In the genomic region with DNA sequence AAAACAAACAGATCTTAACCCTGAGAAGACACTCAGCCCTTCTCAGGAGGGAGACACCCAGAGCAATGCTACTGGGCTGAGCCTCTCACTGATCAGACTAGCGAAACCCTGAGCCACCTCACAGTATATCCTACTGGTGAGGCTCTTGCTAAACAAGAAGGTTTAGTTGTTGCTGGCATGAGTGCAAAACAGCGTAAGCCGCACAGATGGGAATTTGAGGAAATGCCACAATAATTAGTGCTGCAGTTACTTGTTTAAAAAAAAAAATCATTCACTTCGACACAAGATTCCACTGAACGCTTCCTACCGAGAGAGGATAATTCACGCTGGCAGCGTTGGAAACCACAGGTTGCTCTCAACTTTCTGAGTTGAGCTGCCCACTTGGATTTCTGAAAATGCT, we compare ENCODE assay signal across 37 mouse cellular contexts. TPM values are rescaled to one million over a fixed set of nuclear protein-coding genes. Genes with fewer than 3 reads are reported as not detected.
DNase-seq lines count a peak whose midpoint lies in the region; ATAC-seq and TF ChIP-seq lines count a peak whose summit lies in the region.
"Had no signal": no experiment of that assay in that cellular context is flagged by ENCODE, and none has a peak within 500 bp of the region (broad histone marks: within the 10 kb centered on the region; RNA-seq: fewer than 3 reads in every experiment).

No protein-coding gene starts in this region.

- H3K4me3 ChIP-seq in cerebellum, adult 2 months (replicated peaks; ENCODE audit: insufficient read depth, low read depth, low read length) = no peak overlapping the region
- no peak overlapping the region for H3K4me3 ChIP-seq in forebrain, embryonic 15.5 days
- H3K4me3 ChIP-seq in forebrain, embryonic 13.5 days = no peak overlapping the region
- no peak overlapping the region for H3K4me3 ChIP-seq in layer of hippocampus, adult 2 months
- H3K4me3 ChIP-seq in embryonic facial prominence, embryonic 14.5 days (ENCODE audit: low read depth, low read length) = no peak overlapping the region
- H3K4me3 ChIP-seq: erythroblast, embryonic 14.5 days; heart, embryonic 13.5 days; limb, embryonic 10.5 days; limb, embryonic 15.5 days; liver, embryonic 13.5 days; megakaryocyte, embryonic 14.5 days; midbrain, embryonic 12.5 days; neural tube, embryonic 15.5 days; stomach, embryonic 15.5 days had no signal

- H3K9ac ChIP-seq in forebrain, embryonic 15.5 days (replicated peaks) = no peak overlapping the region
- no peak overlapping the region for H3K9ac ChIP-seq in forebrain, embryonic 13.5 days
- no peak overlapping the region for H3K9ac ChIP-seq in embryonic facial prominence, embryonic 14.5 days (ENCODE audit: low read depth, low read length)
- H3K9ac ChIP-seq: heart, embryonic 13.5 days; hindbrain, embryonic 14.5 days; limb, embryonic 15.5 days; liver, embryonic 13.5 days; midbrain, embryonic 12.5 days; neural tube, embryonic 15.5 days; stomach, embryonic 15.5 days had no signal

- no peak for TF ChIP-seq POLR2A in cerebellum, adult 2 months (IDR thresholded peaks at IDR 0.05; ENCODE audit: borderline replicate concordance, insufficient read depth, low read length)

- peak; percentile 54 to 59 for DNase-seq in cerebellum, adult 2 months
- DNase-seq in cerebellum, postnatal 36 days = no peak
- DNase-seq in layer of hippocampus, adult 2 months (ENCODE audit: low spot score in 2 of 2) = peak; percentile 50 to 70
- DNase-seq in layer of hippocampus, postnatal 10 days (ENCODE audit: low spot score in 2 of 2) = no peak
- peak; percentile 72 for DNase-seq in embryonic facial prominence, embryonic 14.5 days (ENCODE audit: low spot score)
- DNase-seq in neural tube, embryonic 10.5 days (ENCODE audit: extremely low spot score, low spot score) = no peak
- DNase-seq: adrenal gland, postnatal 10 days; cerebellum, adult 8-10 months; gastrocnemius, postnatal 10 days; heart, postnatal 10 days; kidney, adult 9 months; kidney, postnatal 10 days; liver, embryonic 13.5 days; lung, adult 18-20 months; lung, postnatal 4 days; right cerebral cortex, postnatal 25 days had no signal

- H3K27ac ChIP-seq in cerebellum, adult 2 months (ENCODE audit: insufficient read depth, low read length) = no peak overlapping the region; the same call in 1 of the 2 replicates
- 0 out of 2 replicates have a peak overlapping the region, but pooled peaks have one; percentile 1 for H3K27ac ChIP-seq in forebrain, embryonic 15.5 days (replicated peaks)
- no peak overlapping the region for H3K27ac ChIP-seq in forebrain, embryonic 13.5 days
- H3K27ac ChIP-seq in layer of hippocampus, adult 2 months = 0 out of 2 replicates have a peak overlapping the region, but pooled peaks have one; percentile 2
- H3K27ac ChIP-seq in embryonic facial prominence, embryonic 14.5 days (replicated peaks; ENCODE audit: low read depth, low read length) = peak overlapping the region; percentile 7; the same call in 1 of the 2 replicates
- H3K27ac ChIP-seq: heart, embryonic 13.5 days; hindbrain, embryonic 14.5 days; limb, embryonic 10.5 days; limb, embryonic 15.5 days; liver, embryonic 13.5 days; neural tube, embryonic 15.5 days; stomach, embryonic 15.5 days had no signal

- no peaks in the 10 kb centered on the region for H3K9me3 ChIP-seq in forebrain, embryonic 15.5 days
- H3K9me3 ChIP-seq in forebrain, embryonic 13.5 days (replicated peaks) = no peaks in the 10 kb centered on the region
- H3K9me3 ChIP-seq in embryonic facial prominence, embryonic 14.5 days (ENCODE audit: control insufficient read depth, low read length) = no peaks in the 10 kb centered on the region
- H3K9me3 ChIP-seq: G1E; limb, embryonic 10.5 days; limb, embryonic 15.5 days; liver, embryonic 13.5 days; midbrain, embryonic 12.5 days; neural tube, embryonic 15.5 days; stomach, embryonic 15.5 days had no signal

- no peak for ATAC-seq in forebrain, embryonic 15.5 days (replicated peaks)
- no peak for ATAC-seq in forebrain, embryonic 13.5 days
- no peak for ATAC-seq in embryonic facial prominence, embryonic 14.5 days (ENCODE audit: low read depth)
- ATAC-seq: intestine, postnatal 0 days; lung, postnatal 0 days; Patski had no signal

- 14% methylated on average over 8 of the region's 8 CpGs for WGBS in cerebellum, adult 2 months
- WGBS in forebrain, embryonic 15.5 days = 65% methylated on average over 8 of the region's 8 CpGs
- 86% methylated on average over 8 of the region's 8 CpGs for WGBS in forebrain, embryonic 13.5 days
- WGBS in embryonic facial prominence, embryonic 14.5 days = 64% methylated on average over 8 of the region's 8 CpGs

- no peak overlapping the region for H3K4me2 ChIP-seq in forebrain, embryonic 15.5 days (replicated peaks)
- H3K4me2 ChIP-seq in forebrain, embryonic 13.5 days = no peak overlapping the region
- H3K4me2 ChIP-seq in embryonic facial prominence, embryonic 14.5 days (ENCODE audit: low read depth, low read length) = no peak overlapping the region
- H3K4me2 ChIP-seq: heart, embryonic 13.5 days; hindbrain, embryonic 14.5 days; limb, embryonic 15.5 days; liver, embryonic 13.5 days; midbrain, embryonic 12.5 days; neural tube, embryonic 15.5 days; stomach, embryonic 15.5 days had no signal

- H3K36me3 ChIP-seq in forebrain, embryonic 15.5 days = peaks cover 62% of the 10 kb centered on the region
- peaks cover 85% of the 10 kb centered on the region for H3K36me3 ChIP-seq in forebrain, embryonic 13.5 days (ENCODE audit: poor library complexity, severe bottlenecking)
- peaks cover 79% of the 10 kb centered on the region for H3K36me3 ChIP-seq in embryonic facial prominence, embryonic 14.5 days (ENCODE audit: control insufficient read depth, insufficient read depth, low read length)
- H3K36me3 ChIP-seq: G1E had no signal

- no peaks in the 10 kb centered on the region for H3K27me3 ChIP-seq in cerebellum, adult 2 months (ENCODE audit: control insufficient read depth, insufficient read depth, low read length)
- no peaks in the 10 kb centered on the region for H3K27me3 ChIP-seq in forebrain, embryonic 15.5 days
- H3K27me3 ChIP-seq in forebrain, embryonic 13.5 days = no peaks in the 10 kb centered on the region
- H3K27me3 ChIP-seq in embryonic facial prominence, embryonic 14.5 days (replicated peaks; ENCODE audit: control insufficient read depth, insufficient read depth, low read length) = no peaks in the 10 kb centered on the region
- H3K27me3 ChIP-seq: heart, embryonic 13.5 days; limb, embryonic 15.5 days; liver, embryonic 13.5 days; midbrain, embryonic 12.5 days; neural tube, embryonic 15.5 days; Patski; stomach, embryonic 15.5 days had no signal

- no peak for TF ChIP-seq CTCF in cerebellum, adult 2 months (IDR thresholded peaks at IDR 0.05; ENCODE audit: borderline replicate concordance, insufficient read depth, low read depth, low read length)
- TF ChIP-seq CTCF in layer of hippocampus, adult 2 months (conservative IDR thresholded peaks at IDR 0.05) = no peak

- peaks cover 39% of the 10 kb centered on the region for H3K4me1 ChIP-seq in cerebellum, adult 2 months (ENCODE audit: control insufficient read depth, insufficient read depth, low read length)
- peaks cover 33% of the 10 kb centered on the region for H3K4me1 ChIP-seq in forebrain, embryonic 15.5 days
- H3K4me1 ChIP-seq in forebrain, embryonic 13.5 days = peaks cover 14% of the 10 kb centered on the region
- H3K4me1 ChIP-seq in embryonic facial prominence, embryonic 14.5 days (ENCODE audit: control insufficient read depth, insufficient read depth, low read length) = no peaks in the 10 kb centered on the region
- H3K4me1 ChIP-seq: heart, embryonic 13.5 days; limb, embryonic 10.5 days; liver, embryonic 13.5 days; stomach, embryonic 15.5 days had no signal

RNA-seq across cellular contexts. Expression of gene Soga1, which starts 35.5 kb away (rescaled TPM):
- polyA plus RNA-seq in cerebellum, adult 2 months (2012; rRNA removed) = 38.3 and 50.1 TPM in 2 replicates
- polyA plus RNA-seq in forebrain, embryonic 15.5 days (2015; fragmentation: Nextera tagmentation; extraction: Ambion mirVana) = 5.7 and 8.2 TPM in 2 replicates
- polyA plus RNA-seq in forebrain, embryonic 13.5 days (2015; fragmentation: Nextera tagmentation; extraction: Ambion mirVana) = 4.8 and 5.1 TPM in 2 replicates
- total RNA-seq in layer of hippocampus, adult 2 months (2021) = 10 to 100 TPM; 31.4 to 36.3 TPM
- total RNA-seq in layer of hippocampus, postnatal 10 days (2021) = 10 to 100 TPM; 74.1 to 79.6 TPM
- 5.2 and 6.3 TPM in 2 replicates for polyA plus RNA-seq in embryonic facial prominence, embryonic 14.5 days (2014; fragmentation: Nextera tagmentation; extraction: Ambion mirVana)

RNA-seq across cellular contexts. Expression of gene Dsn1, which starts 36.6 kb away (rescaled TPM):
- polyA plus RNA-seq in cerebellum, adult 2 months (2012; rRNA removed) = 4.6 and 4.8 TPM in 2 replicates
- 21.7 and 23.1 TPM in 2 replicates for polyA plus RNA-seq in forebrain, embryonic 15.5 days (2015; fragmentation: Nextera tagmentation; extraction: Ambion mirVana)
- 38.8 TPM in 2 replicates for polyA plus RNA-seq in forebrain, embryonic 13.5 days (2015; fragmentation: Nextera tagmentation; extraction: Ambion mirVana)
- 1 to 10 TPM; 2.8 to 3.7 TPM for total RNA-seq in layer of hippocampus, adult 2 months (2021)
- 1 to 10 TPM; 5.2 to 8.3 TPM for total RNA-seq in layer of hippocampus, postnatal 10 days (2021)
- polyA plus RNA-seq in embryonic facial prominence, embryonic 14.5 days (2014; fragmentation: Nextera tagmentation; extraction: Ambion mirVana) = 25.8 and 32.7 TPM in 2 replicates

RNA-seq across cellular contexts. Expression of gene Tldc2, which starts 43.3 kb away (rescaled TPM):
- 6.0 and 7.1 TPM in 2 replicates for polyA plus RNA-seq in cerebellum, adult 2 months (2012; rRNA removed)
- polyA plus RNA-seq in forebrain, embryonic 15.5 days (2015; fragmentation: Nextera tagmentation; extraction: Ambion mirVana) = not detected in 2 replicates
- not detected in 2 replicates for polyA plus RNA-seq in forebrain, embryonic 13.5 days (2015; fragmentation: Nextera tagmentation; extraction: Ambion mirVana)
- total RNA-seq in layer of hippocampus, adult 2 months (2021) = not detected
- not detected for total RNA-seq in layer of hippocampus, postnatal 10 days (2021)
- not detected in 2 replicates for polyA plus RNA-seq in embryonic facial prominence, embryonic 14.5 days (2014; fragmentation: Nextera tagmentation; extraction: Ambion mirVana)
- total RNA-seq: adrenal gland, postnatal 10 days; G1E; gastrocnemius, postnatal 10 days; heart, adult 8-10 months; heart, postnatal 10 days; hematopoietic stem cell, adult 5-6 weeks; layer of hippocampus, postnatal 14 days; monocyte, adult 5-6 weeks had no signal
- polyA plus RNA-seq: embryonic facial prominence, embryonic 11.5 days; erythroblast, embryonic 14.5 days; G1E; gonadal fat pad, adult 2 months; heart, embryonic 13.5 days; hindbrain, embryonic 14.5 days; intestine, postnatal 0 days; limb, embryonic 10.5 days; limb, embryonic 15.5 days; liver, embryonic 13.5 days; lung, postnatal 0 days; midbrain, embryonic 12.5 days; neural tube, embryonic 15.5 days; stomach, embryonic 15.5 days had no signal

RNA-seq across cellular contexts. Expression of gene Ndrg3, which starts 51.7 kb away (rescaled TPM):
- 782 and 861 TPM in 2 replicates for polyA plus RNA-seq in cerebellum, adult 2 months (2012; rRNA removed)
- polyA plus RNA-seq in forebrain, embryonic 15.5 days (2015; fragmentation: Nextera tagmentation; extraction: Ambion mirVana) = 121 and 123 TPM in 2 replicates
- polyA plus RNA-seq in forebrain, embryonic 13.5 days (2015; fragmentation: Nextera tagmentation; extraction: Ambion mirVana) = 68.1 and 72.4 TPM in 2 replicates
- total RNA-seq in layer of hippocampus, adult 2 months (2021) = 100 to 1,000 TPM; 416 to 430 TPM
- total RNA-seq in layer of hippocampus, postnatal 10 days (2021) = 100 to 1,000 TPM; 360 to 416 TPM
- 43.3 and 49.6 TPM in 2 replicates for polyA plus RNA-seq in embryonic facial prominence, embryonic 14.5 days (2014; fragmentation: Nextera tagmentation; extraction: Ambion mirVana)

Comparison
In these comparisons a context has a peak if more than half of its experiments do, and no peak if none do; other contexts are left out.
1. DNase-seq: peak in cerebellum, adult 2 months (2 of 2), layer of hippocampus, adult 2 months (2 of 2) and embryonic facial prominence, embryonic 14.5 days (single experiment); none in cerebellum, postnatal 36 days (0 of 2), layer of hippocampus, postnatal 10 days (0 of 2) and neural tube, embryonic 10.5 days (single experiment).
2. H3K27ac ChIP-seq: peak in forebrain, embryonic 15.5 days (single experiment), layer of hippocampus, adult 2 months (single experiment) and embryonic facial prominence, embryonic 14.5 days (single experiment); none in cerebellum, adult 2 months (single experiment) and forebrain, embryonic 13.5 days (single experiment).